Comparison of ENCODE assay signal across 11 mouse cellular contexts in genomic region chr16:30155070-30155469, GRCm38 (mm10).
DNase-seq lines count a peak whose midpoint lies in the region; ATAC-seq and TF ChIP-seq lines count a peak whose summit lies in the region.
"Had no signal": no experiment of that assay in that cellular context is flagged by ENCODE, and none has a peak within 500 bp of the region (broad histone marks: within the 10 kb centered on the region; RNA-seq: fewer than 3 reads in every experiment).

No protein-coding gene starts in this region.

- 17% methylated on average over 6 of the region's 6 CpGs for WGBS in liver, postnatal 0 days (ENCODE audit: insufficient replicate concordance)
- WGBS in liver, embryonic 11.5 days, result 13% methylated on average over 6 of the region's 6 CpGs
- WGBS in embryonic facial prominence, embryonic 14.5 days, result 19% methylated on average over 6 of the region's 6 CpGs
- WGBS in limb, embryonic 13.5 days, result 18% methylated on average over 6 of the region's 6 CpGs

- no peak for ATAC-seq in liver, postnatal 0 days
- ATAC-seq in liver, embryonic 11.5 days (replicated peaks; ENCODE audit: low FRiP score), result no peak
- no peak for ATAC-seq in embryonic facial prominence, embryonic 14.5 days (ENCODE audit: low read depth)
- ATAC-seq in limb, embryonic 13.5 days (ENCODE audit: low FRiP score, low read depth), result no peak

- H3K4me3 ChIP-seq in liver, postnatal 0 days (ENCODE audit: low read depth, low read length), result no peak overlapping the region
- no peak overlapping the region for H3K4me3 ChIP-seq in liver, embryonic 11.5 days (ENCODE audit: low read depth, low read length)
- peak overlapping the region; percentile 57 to 68 for H3K4me3 ChIP-seq in MEL (ENCODE audit: control insufficient read depth in 1 of 2, insufficient read depth in 1 of 2, low read depth in 2 of 2, low read length in 2 of 2)
- H3K4me3 ChIP-seq in embryonic facial prominence, embryonic 14.5 days (ENCODE audit: low read depth, low read length), result no peak overlapping the region
- no peak overlapping the region for H3K4me3 ChIP-seq in limb, embryonic 13.5 days

- no peaks in the 10 kb centered on the region for H3K79me2 ChIP-seq in MEL (ENCODE audit: control insufficient read depth, insufficient read depth, low read length, poor library complexity)

- peak overlapping the region; percentile 74 for H3K27ac ChIP-seq in liver, postnatal 0 days (ENCODE audit: low read depth)
- H3K27ac ChIP-seq in liver, embryonic 11.5 days (ENCODE audit: low read depth, low read length), result no peak overlapping the region
- H3K27ac ChIP-seq in MEL (ENCODE audit: control insufficient read depth, low read depth, low read length), result peak overlapping the region; percentile 93
- peak overlapping the region; percentile 57 for H3K27ac ChIP-seq in embryonic facial prominence, embryonic 14.5 days (replicated peaks; ENCODE audit: low read depth, low read length)
- H3K27ac ChIP-seq in limb, embryonic 13.5 days, result peak overlapping the region; percentile 63; the same call in 1 of the 2 replicates

- no peak for TF ChIP-seq RAD21 in MEL (IDR thresholded peaks at IDR 0.05; ENCODE audit: low read depth, low read length)

- H3K9me3 ChIP-seq in liver, postnatal 0 days (ENCODE audit: low read length), result no peaks in the 10 kb centered on the region
- no peaks in the 10 kb centered on the region for H3K9me3 ChIP-seq in liver, embryonic 11.5 days (ENCODE audit: control insufficient read depth, low read length)
- H3K9me3 ChIP-seq in MEL (replicated peaks; ENCODE audit: insufficient read depth, low read length), result no peaks in the 10 kb centered on the region
- no peaks in the 10 kb centered on the region for H3K9me3 ChIP-seq in embryonic facial prominence, embryonic 14.5 days (ENCODE audit: control insufficient read depth, low read length)
- no peaks in the 10 kb centered on the region for H3K9me3 ChIP-seq in limb, embryonic 13.5 days

- no peaks in the 10 kb centered on the region for H3K36me3 ChIP-seq in liver, postnatal 0 days (replicated peaks; ENCODE audit: insufficient read depth, low read length)
- no peaks in the 10 kb centered on the region for H3K36me3 ChIP-seq in liver, embryonic 11.5 days (ENCODE audit: control insufficient read depth, insufficient read depth, low read length)
- peaks cover 0 to 18% of the 10 kb centered on the region in 2 experiments; a peak in 2 of 4 replicates for H3K36me3 ChIP-seq in MEL (ENCODE audit: control insufficient read depth in 1 of 2, insufficient read depth in 2 of 2, low read length in 2 of 2)
- no peaks in the 10 kb centered on the region for H3K36me3 ChIP-seq in embryonic facial prominence, embryonic 14.5 days (ENCODE audit: control insufficient read depth, insufficient read depth, low read length)
- no peaks in the 10 kb centered on the region for H3K36me3 ChIP-seq in limb, embryonic 13.5 days

- 0 out of 2 replicates have a peak overlapping the region, but pooled peaks have one; percentile 22 for H3K4me2 ChIP-seq in liver, postnatal 0 days (ENCODE audit: low read depth, low read length)
- H3K4me2 ChIP-seq in liver, embryonic 11.5 days, result no peak overlapping the region
- 0 out of 2 replicates have a peak overlapping the region, but pooled peaks have one; percentile 12 for H3K4me2 ChIP-seq in embryonic facial prominence, embryonic 14.5 days (ENCODE audit: low read depth, low read length)
- H3K4me2 ChIP-seq in limb, embryonic 13.5 days (replicated peaks), result 0 out of 2 replicates have a peak overlapping the region, but pooled peaks have one; percentile 26

- peaks cover 4% of the 10 kb centered on the region; the same call in 1 of the 2 replicates for H3K4me1 ChIP-seq in liver, postnatal 0 days (ENCODE audit: insufficient read depth)
- peaks cover 10% of the 10 kb centered on the region for H3K4me1 ChIP-seq in liver, embryonic 11.5 days (replicated peaks; ENCODE audit: control insufficient read depth, insufficient read depth, low read length)
- H3K4me1 ChIP-seq in MEL (ENCODE audit: control insufficient read depth in 1 of 2, insufficient read depth in 2 of 2, low read length in 2 of 2), result peaks cover 4 to 25% of the 10 kb centered on the region in 2 experiments
- peaks cover 13% of the 10 kb centered on the region for H3K4me1 ChIP-seq in embryonic facial prominence, embryonic 14.5 days (ENCODE audit: control insufficient read depth, insufficient read depth, low read length)
- peaks cover 26% of the 10 kb centered on the region for H3K4me1 ChIP-seq in limb, embryonic 13.5 days

- H3K9ac ChIP-seq in liver, postnatal 0 days (replicated peaks), result no peak overlapping the region
- H3K9ac ChIP-seq in liver, embryonic 11.5 days (ENCODE audit: low read depth, low read length), result no peak overlapping the region
- peak overlapping the region; percentile 76 for H3K9ac ChIP-seq in MEL (ENCODE audit: control insufficient read depth, low read depth, low read length, poor library complexity, severe bottlenecking)
- no peak overlapping the region for H3K9ac ChIP-seq in embryonic facial prominence, embryonic 14.5 days (ENCODE audit: low read depth, low read length)
- no peak overlapping the region for H3K9ac ChIP-seq in limb, embryonic 13.5 days

- H3K27me3 ChIP-seq in liver, postnatal 0 days (ENCODE audit: insufficient read depth, low read length), result no peaks in the 10 kb centered on the region
- no peaks in the 10 kb centered on the region for H3K27me3 ChIP-seq in liver, embryonic 11.5 days (replicated peaks; ENCODE audit: control insufficient read depth, insufficient read depth, low read length)
- H3K27me3 ChIP-seq in MEL (ENCODE audit: control insufficient read depth in 1 of 2, insufficient read depth in 2 of 2, low read length in 2 of 2), result no peaks in the 10 kb centered on the region
- no peaks in the 10 kb centered on the region for H3K27me3 ChIP-seq in embryonic facial prominence, embryonic 14.5 days (replicated peaks; ENCODE audit: control insufficient read depth, insufficient read depth, low read length)
- no peaks in the 10 kb centered on the region for H3K27me3 ChIP-seq in limb, embryonic 13.5 days

- peak; percentile 26 for DNase-seq in liver, postnatal 0 days
- DNase-seq in liver, embryonic 11.5 days (ENCODE audit: low spot score), result no peak
- peak; percentile 88 for DNase-seq in MEL (ENCODE audit: low read depth, low spot score)
- DNase-seq in embryonic facial prominence, embryonic 14.5 days (ENCODE audit: low spot score), result no peak
- DNase-seq in cerebellum, adult 11-12 months, result no peak
- DNase-seq in thymus, postnatal 4 days, result no peak
- no peak for DNase-seq in neural tube, embryonic 10.5 days (ENCODE audit: extremely low spot score, low spot score)
- DNase-seq: cerebellum, adult 11 months; kidney, adult 8-10 months; lung, postnatal 14 days had no signal

- TF ChIP-seq CTCF in liver, postnatal 0 days (IDR thresholded peaks at IDR 0.05; ENCODE audit: low read depth), result no peak
- TF ChIP-seq CTCF in MEL (IDR thresholded peaks at IDR 0.05 in 2 of 3, conservative IDR thresholded peaks at IDR 0.05 in 1 of 3; ENCODE audit: control insufficient read depth in 1 of 3, insufficient read depth in 1 of 3, low read depth in 2 of 3, low read length in 3 of 3, poor library complexity in 1 of 3, severe bottlenecking in 1 of 3), result no peak

- no peak for TF ChIP-seq EP300 in liver, postnatal 0 days (IDR thresholded peaks at IDR 0.05; ENCODE audit: low read depth)
- TF ChIP-seq EP300 in MEL (IDR thresholded peaks at IDR 0.05; ENCODE audit: low read depth in 1 of 2, low read length in 2 of 2), result peak in 1 of 2 experiments; percentile 41; a peak in 1 of 4 replicates

- peak in 1 of 2 experiments; percentile 47; a peak in 2 of 4 replicates for TF ChIP-seq POLR2A in MEL (IDR thresholded peaks at IDR 0.05; ENCODE audit: control insufficient read depth in 1 of 2, insufficient read depth in 1 of 2, low read depth in 1 of 2, low read length in 2 of 2, poor library complexity in 1 of 2)

TF ChIP-seq in MEL, 35 proteins besides CTCF, POLR2A, EP300 and RAD21:
- no peak for TF ChIP-seq ZKSCAN1 (IDR thresholded peaks at IDR 0.05; ENCODE audit: low read depth, low read length)
- TF ChIP-seq ETS1 (IDR thresholded peaks at IDR 0.05; ENCODE audit: low read depth, low read length), result peak; percentile 30; the same call in 1 of the 2 replicates
- TF ChIP-seq HCFC1 (IDR thresholded peaks at IDR 0.05; ENCODE audit: low read depth, low read length), result 0 out of 2 replicates have a peak, but pooled peaks have one; percentile 32
- no peak for TF ChIP-seq TCF12 (IDR thresholded peaks at IDR 0.05; ENCODE audit: low read depth, low read length)
- peak; percentile 62; the same call in 1 of the 2 replicates for TF ChIP-seq ELF1 (IDR thresholded peaks at IDR 0.05; ENCODE audit: low read depth, low read length)
- peak; percentile 80 for TF ChIP-seq TBP (IDR thresholded peaks at IDR 0.05; ENCODE audit: low read depth, low read length)

Comparison
In these comparisons a context has a peak if more than half of its experiments do, and no peak if none do; other contexts are left out.
1. DNase-seq: peak in liver, postnatal 0 days (single experiment) and MEL (single experiment); none in liver, embryonic 11.5 days (single experiment), embryonic facial prominence, embryonic 14.5 days (single experiment), cerebellum, adult 11-12 months (single experiment), thymus, postnatal 4 days (single experiment) and neural tube, embryonic 10.5 days (single experiment).
2. H3K4me3 ChIP-seq: peak in MEL (2 of 2); none in liver, postnatal 0 days (single experiment), liver, embryonic 11.5 days (single experiment), embryonic facial prominence, embryonic 14.5 days (single experiment) and limb, embryonic 13.5 days (single experiment).